Comparison of ENCODE assay signal across 9 mouse cellular contexts in the genomic region with DNA sequence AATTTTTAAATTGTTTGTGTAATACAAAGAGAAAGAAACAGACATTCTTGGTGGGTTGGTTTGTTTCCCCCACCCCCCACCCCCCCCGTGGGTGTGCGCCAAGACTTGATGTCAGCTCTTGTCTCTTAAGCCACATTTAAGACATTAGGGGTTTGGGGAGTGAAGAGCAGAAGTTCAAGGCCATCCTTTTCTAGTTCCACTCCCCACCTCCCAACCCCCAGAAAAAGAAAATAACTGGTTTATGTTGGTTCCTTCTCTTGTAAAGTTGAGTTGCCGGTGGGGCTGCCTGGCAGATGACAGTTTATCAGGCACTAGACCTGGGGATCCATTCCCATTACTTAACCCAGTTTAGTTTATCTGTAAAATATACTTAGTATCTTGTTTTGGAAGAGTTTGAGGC. TPM values are rescaled to one million over a fixed set of nuclear protein-coding genes. Genes with fewer than 3 reads are reported as not detected.
DNase-seq lines count a peak whose midpoint lies in the region; ATAC-seq and TF ChIP-seq lines count a peak whose summit lies in the region.
"Had no signal": no experiment of that assay in that cellular context is flagged by ENCODE, and none has a peak within 500 bp of the region (broad histone marks: within the 10 kb centered on the region; RNA-seq: fewer than 3 reads in every experiment).

No protein-coding gene starts in this region.

- WGBS in heart, embryonic 15.5 days: 48% methylated on average over 3 of the region's 3 CpGs
- 38% methylated on average over 3 of the region's 3 CpGs for WGBS in limb, embryonic 12.5 days

- intact Hi-C loops in heart, postnatal 25 days (cut with DNase I): no loop called here

- no peaks in the 10 kb centered on the region for H3K27me3 ChIP-seq in heart, embryonic 15.5 days
- no peaks in the 10 kb centered on the region for H3K27me3 ChIP-seq in limb, embryonic 12.5 days
- H3K27me3 ChIP-seq: Patski had no signal

- 0 out of 2 replicates have a peak overlapping the region, but pooled peaks have one; percentile 96 for H3K27ac ChIP-seq in heart, embryonic 15.5 days
- H3K27ac ChIP-seq in bone marrow macrophage, adult 2 months (ENCODE audit: insufficient read depth, low read depth, low read length): peak overlapping the region; percentile 90
- H3K27ac ChIP-seq in limb, embryonic 12.5 days: 0 out of 2 replicates have a peak overlapping the region, but pooled peaks have one; percentile 5

- no peak for TF ChIP-seq POLR2A in bone marrow macrophage, adult 2 months (IDR thresholded peaks at IDR 0.05; ENCODE audit: borderline replicate concordance, low read depth, low read length)

- H3K36me3 ChIP-seq in heart, embryonic 15.5 days: peaks cover 15% of the 10 kb centered on the region
- H3K36me3 ChIP-seq in limb, embryonic 12.5 days: peaks cover 15% of the 10 kb centered on the region

- H3K9ac ChIP-seq in heart, embryonic 15.5 days: peak overlapping the region; percentile 22; the same call in 1 of the 2 replicates
- peak overlapping the region; percentile 34; the same call in 1 of the 2 replicates for H3K9ac ChIP-seq in limb, embryonic 12.5 days (replicated peaks)

- peak overlapping the region; percentile 69 for H3K4me3 ChIP-seq in heart, embryonic 15.5 days
- H3K4me3 ChIP-seq in bone marrow macrophage, adult 2 months (ENCODE audit: insufficient read depth, low read length): peak overlapping the region; percentile 80
- peak overlapping the region; percentile 62; the same call in 1 of the 2 replicates for H3K4me3 ChIP-seq in limb, embryonic 12.5 days (replicated peaks)

- ATAC-seq in heart, embryonic 15.5 days (replicated peaks; ENCODE audit: insufficient number of reproducible peaks, insufficient read depth, low FRiP score, low read depth): no peak
- no peak for ATAC-seq in limb, embryonic 12.5 days (ENCODE audit: insufficient number of reproducible peaks, insufficient read depth, low FRiP score, low TSS enrichment, low read depth)
- ATAC-seq: Patski had no signal

- TF ChIP-seq CTCF in bone marrow macrophage, adult 2 months (IDR thresholded peaks at IDR 0.05; ENCODE audit: low read depth, low read length): no peak

- DNase-seq in heart, postnatal 25 days (ENCODE audit: low spot score): no peak
- DNase-seq in 416B (ENCODE audit: low read depth): peak; percentile 32
- DNase-seq in thymus, postnatal 25 days: no peak
- no peak for DNase-seq in right cerebral cortex, adult 18-20 months
- no peak for DNase-seq in Muller cell, postnatal 12 days (ENCODE audit: inconsistent ontology term)

- H3K4me1 ChIP-seq in heart, embryonic 15.5 days (replicated peaks): peaks cover 45% of the 10 kb centered on the region
- peaks cover 15% of the 10 kb centered on the region for H3K4me1 ChIP-seq in bone marrow macrophage, adult 2 months (ENCODE audit: control insufficient read depth, insufficient read depth, low read length)
- H3K4me1 ChIP-seq in limb, embryonic 12.5 days (replicated peaks): peaks cover 43% of the 10 kb centered on the region

- H3K4me2 ChIP-seq in heart, embryonic 15.5 days: peak overlapping the region; percentile 91
- peak overlapping the region; percentile 85 for H3K4me2 ChIP-seq in limb, embryonic 12.5 days

- no peaks in the 10 kb centered on the region for H3K9me3 ChIP-seq in heart, embryonic 15.5 days (replicated peaks)
- no peaks in the 10 kb centered on the region for H3K9me3 ChIP-seq in limb, embryonic 12.5 days

RNA-seq across cellular contexts. Expression of gene Set, which starts 7.1 kb away (rescaled TPM):
- polyA plus RNA-seq in heart, embryonic 15.5 days (2015; fragmentation: Nextera tagmentation; extraction: Ambion mirVana): 194 and 206 TPM in 2 replicates
- total RNA-seq in heart, postnatal 25 days (2021): 100 to 1,000 TPM in 1 of 2 experiments, 10 to 100 TPM in 1; 95.8 to 106 TPM
- 167 and 173 TPM in 2 replicates for polyA plus RNA-seq in bone marrow macrophage, adult 2 months (2012; ENCODE audit: insufficient read depth, insufficient read length, missing spikeins)
- polyA plus RNA-seq in limb, embryonic 12.5 days (2016; fragmentation: Nextera tagmentation; extraction: Ambion mirVana): 720 and 722 TPM in 2 replicates

RNA-seq across cellular contexts. Expression of gene Pkn3, which starts 13.2 kb away (rescaled TPM):
- 11.0 and 11.1 TPM in 2 replicates for polyA plus RNA-seq in heart, embryonic 15.5 days (2015; fragmentation: Nextera tagmentation; extraction: Ambion mirVana)
- 10 to 100 TPM; 10.5 to 13.2 TPM for total RNA-seq in heart, postnatal 25 days (2021)
- 6.6 and 7.2 TPM in 2 replicates for polyA plus RNA-seq in bone marrow macrophage, adult 2 months (2012; ENCODE audit: insufficient read depth, insufficient read length, missing spikeins)
- polyA plus RNA-seq in limb, embryonic 12.5 days (2016; fragmentation: Nextera tagmentation; extraction: Ambion mirVana): 12.3 and 14.1 TPM in 2 replicates

RNA-seq across cellular contexts. Expression of gene Wdr34, which starts 15.6 kb away (rescaled TPM):
- polyA plus RNA-seq in heart, embryonic 15.5 days (2015; fragmentation: Nextera tagmentation; extraction: Ambion mirVana): 18.7 and 25.0 TPM in 2 replicates
- 1 to 10 TPM; 6.5 to 6.8 TPM for total RNA-seq in heart, postnatal 25 days (2021)
- 8.2 TPM in 2 replicates for polyA plus RNA-seq in bone marrow macrophage, adult 2 months (2012; ENCODE audit: insufficient read depth, insufficient read length, missing spikeins)
- 37.7 and 43.1 TPM in 2 replicates for polyA plus RNA-seq in limb, embryonic 12.5 days (2016; fragmentation: Nextera tagmentation; extraction: Ambion mirVana)

RNA-seq across cellular contexts. Expression of gene Zdhhc12, which starts 29.1 kb away (rescaled TPM):
- 25.8 and 31.3 TPM in 2 replicates for polyA plus RNA-seq in heart, embryonic 15.5 days (2015; fragmentation: Nextera tagmentation; extraction: Ambion mirVana)
- 1 to 10 TPM; 3.9 to 4.7 TPM for total RNA-seq in heart, postnatal 25 days (2021)
- 23.7 and 28.2 TPM in 2 replicates for polyA plus RNA-seq in bone marrow macrophage, adult 2 months (2012; ENCODE audit: insufficient read depth, insufficient read length, missing spikeins)
- polyA plus RNA-seq in limb, embryonic 12.5 days (2016; fragmentation: Nextera tagmentation; extraction: Ambion mirVana): 26.0 and 28.2 TPM in 2 replicates

Comparison
In these comparisons a context has a peak if more than half of its experiments do, and no peak if none do; other contexts are left out.
1. H3K27ac ChIP-seq: peak in every context shown above with its lines; median percentile 96 in heart, embryonic 15.5 days; 90 in bone marrow macrophage, adult 2 months; 5 in limb, embryonic 12.5 days.